Mouse (Mus musculus): ENCODE measurements around the gene Prune1.

Prune1 gene

GRCm38 (mm10) chr3:95208286-95208685 lies 73.6 kb downstream of the Prune1 start:
- DNase-seq, result no peak

GRCm38 (mm10) chr3:95203880-95204279 lies 78.0 kb downstream of the Prune1 start:
- no peak for DNase-seq
